Mouse (Mus musculus): Measurements from ENCODE around the gene Ccdc122.

DNA sequence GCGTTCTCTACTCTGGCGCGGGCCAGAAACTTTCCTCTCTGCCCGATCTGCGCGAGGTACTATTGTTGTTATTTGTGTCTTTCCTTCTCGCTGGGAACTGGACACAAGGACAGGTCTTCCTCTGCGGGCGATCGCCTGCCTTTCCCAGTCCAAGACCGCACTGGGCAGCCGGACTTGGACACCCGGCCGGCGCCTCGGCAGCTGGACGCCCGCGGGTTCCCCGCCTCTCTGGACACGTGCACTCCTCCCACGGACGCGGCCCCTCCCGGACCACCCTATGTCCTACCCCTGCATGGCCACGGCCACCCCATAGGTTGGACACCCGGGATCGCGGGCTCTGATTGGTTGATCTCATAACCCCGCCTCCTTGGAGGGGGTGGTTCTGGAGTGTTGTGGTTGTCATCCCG lies 120.9 kb downstream of the Ccdc122 start:
- TF ChIP-seq CTCF (IDR thresholded peaks at IDR 0.05; ENCODE audit: control insufficient read depth, insufficient read depth, low read length) (no peak), POLR2A (IDR thresholded peaks at IDR 0.05; ENCODE audit: borderline replicate concordance, control insufficient read depth, low read depth, low read length) (no peak)
